Mouse (Mus musculus) heart, embryonic 14.5 days (tissue): Measurements from ENCODE around the gene Fyco1. TPM values are rescaled to one million over a fixed set of nuclear protein-coding genes. Genes with fewer than 3 reads are reported as not detected.

ENCODE experiments used
- ATAC-seq: fragments of 200-750 bp; cut with Nextera tagmentation; 2 replicates; pipeline ENCODE4 v1.8.0; 2017; ENCODE audit warnings: low read depth, moderate TSS enrichment; ENCODE audit not compliant: insufficient number of reproducible peaks, insufficient read depth, low FRiP score
- H3K27ac ChIP-seq, 2 experiments: fragments of 200-500 bp in 1 of 2; fragments of 300-500 bp in 1 of 2; sonication (generic) in 1 of 2; replicated peaks in 1 of 2; 2 replicates each; pipeline ENCODE4 v1.5.1; 2012 to 2014; ENCODE audit warnings: low read depth in 2 of 2, low read length in 2 of 2, control low read depth in 1 of 2, mild to moderate bottlenecking in 1 of 2, mixed read lengths in 1 of 2; ENCODE audit not compliant: control insufficient read depth in 1 of 2, insufficient read depth in 1 of 2
- H3K27me3 ChIP-seq: fragments of 300-500 bp; sonication (generic); 2 replicates; pipeline ENCODE4 v1.6.1; 2014; ENCODE audit warnings: mild to moderate bottlenecking, low read length, control low read depth; ENCODE audit not compliant: control insufficient read depth, insufficient read depth
- H3K36me3 ChIP-seq: fragments of 300-500 bp; sonication (generic); 2 replicates; pipeline ENCODE4 v1.6.1; 2014; ENCODE audit warnings: mild to moderate bottlenecking, control low read depth, low read length, mixed read lengths; ENCODE audit not compliant: control insufficient read depth, insufficient read depth
- H3K4me1 ChIP-seq, 2 experiments: fragments of 200-500 bp in 1 of 2; fragments of 300-500 bp in 1 of 2; sonication (generic) in 1 of 2; 2 replicates each; pipeline ENCODE4 v1.6.1; 2012 to 2014; ENCODE audit warnings: low read length in 2 of 2, control low read depth in 1 of 2, mixed read lengths in 1 of 2; ENCODE audit not compliant: control insufficient read depth in 2 of 2, insufficient read depth in 2 of 2
- H3K4me2 ChIP-seq: fragments of 300-500 bp; sonication (generic); 2 replicates; pipeline ENCODE4 v1.6.1; 2014; ENCODE audit warnings: mild to moderate bottlenecking, low read length
- H3K4me3 ChIP-seq, 2 experiments: fragments of 200-500 bp in 1 of 2; fragments of 300-500 bp in 1 of 2; sonication (generic) in 1 of 2; 2 replicates each; pipeline ENCODE4 v1.5.1; 2012 to 2014; ENCODE audit warnings: low read length in 2 of 2, mild to moderate bottlenecking in 2 of 2, control low read depth in 1 of 2, low read depth in 1 of 2, moderate library complexity in 1 of 2; ENCODE audit not compliant: control insufficient read depth in 1 of 2, insufficient read depth in 1 of 2
- H3K9ac ChIP-seq: fragments of 300-500 bp; sonication (generic); 2 replicates; pipeline ENCODE4 v1.6.1; 2014; ENCODE audit warnings: mild to moderate bottlenecking, low read length
- H3K9me3 ChIP-seq: fragments of 300-500 bp; sonication (generic); 2 replicates; pipeline ENCODE4 v1.6.1; 2016; ENCODE audit warnings: low read length, control low read depth; ENCODE audit not compliant: control insufficient read depth
- WGBS: fragments of 180-500 bp; shearing (Covaris S2); extraction: QIAGEN DNeasy Blood & Tissue Kit; methylation state at CpG from one replicate; pipeline ENCODE4 v1.1.7; 2014; 5-methylcytosine and 5-hydroxymethylcytosine counted together
- polyA plus RNA-seq: library from polyadenylated mRNA; unstranded; fragments of >200 nt; fragmentation: Nextera tagmentation; extraction: Ambion mirVana; gene quantifications from 2 replicates; pipeline ENCODE4 v1.2.1, GENCODE M21; 2014

Gene Fyco1
- polyA plus RNA-seq, 1 experiment from 2014 or later = 33.1 TPM

- no peak overlapping the region for H3K27ac ChIP-seq
- H3K36me3 ChIP-seq = peaks cover 100% of the 10 kb centered on the region
- 60% methylated on average over 2 of the region's 2 CpGs for WGBS
- no peaks in the 10 kb centered on the region for H3K27me3 ChIP-seq
- H3K9ac ChIP-seq = no peak overlapping the region
- no peak overlapping the region for H3K4me2 ChIP-seq
- H3K4me3 ChIP-seq = no peak overlapping the region
- H3K4me1 ChIP-seq = 0 out of 4 replicates have a peak, but pooled peaks cover 2 to 4% of the 10 kb centered on the region in 2 experiments
- H3K9me3 ChIP-seq = no peaks in the 10 kb centered on the region
- ATAC-seq = no peak
These were observed 37.4 kb downstream of the Fyco1 start for GRCm38 (mm10) chr9:123814326-123814725.

DNA sequence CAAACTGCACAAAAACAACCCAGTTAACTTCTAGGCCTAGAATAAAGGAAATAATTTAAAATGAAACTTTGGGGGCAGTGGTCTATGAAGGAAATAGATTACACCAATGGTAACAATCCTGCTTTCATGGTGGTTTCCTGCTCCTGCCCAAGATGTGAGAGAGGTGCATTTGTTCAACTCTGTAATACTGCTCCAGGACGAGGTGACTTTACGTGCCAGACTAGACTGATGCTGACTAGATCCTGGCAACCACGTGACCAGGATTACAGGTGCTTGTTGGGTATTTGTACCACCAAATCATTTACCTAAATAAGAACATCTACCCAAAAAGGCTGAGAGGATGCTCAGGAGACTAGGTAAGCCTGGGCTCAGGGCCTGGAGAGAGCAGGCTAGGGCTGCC, 39.9 kb downstream of the Fyco1 start:
- Histone ChIP-seq H3K4me1 (peaks cover 2 to 4% of the 10 kb centered on the region in 2 experiments; a peak in 1 of 4 replicates), H3K4me2 (no peak overlapping the region), H3K27ac (no peak overlapping the region), H3K36me3 (peaks cover 84% of the 10 kb centered on the region), H3K9ac (no peak overlapping the region), H3K27me3 (no peaks in the 10 kb centered on the region), H3K4me3 (no peak overlapping the region), H3K9me3 (no peaks in the 10 kb centered on the region)
- WGBS = 83% methylated on average over 3 of the region's 3 CpGs
- ATAC-seq = no peak

DNA sequence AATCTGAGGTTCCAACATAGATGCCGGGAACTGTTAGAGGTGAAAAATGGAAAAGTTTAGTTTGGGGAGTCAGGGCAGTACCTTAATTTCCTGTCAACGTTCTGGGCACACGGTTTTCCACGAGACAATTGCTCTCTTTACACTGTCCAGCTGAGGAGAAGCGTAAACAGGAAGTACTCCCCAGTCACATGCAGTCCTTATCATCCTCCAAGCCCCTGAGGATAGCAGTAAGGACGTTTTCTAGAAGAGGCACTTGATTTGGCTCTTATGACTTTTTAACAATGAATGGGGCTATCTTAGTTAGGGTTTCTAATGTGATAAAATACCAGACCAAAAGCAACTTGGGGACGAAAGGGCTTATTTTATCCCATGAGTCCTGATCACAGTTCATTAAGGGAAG, 43.1 kb downstream of the Fyco1 start:
- Histone ChIP-seq H3K27ac (no peak overlapping the region), H3K9ac (no peak overlapping the region), H3K4me3 (no peak overlapping the region), H3K9me3 (no peaks in the 10 kb centered on the region), H3K4me1 (no peaks in the 10 kb centered on the region; a peak in 1 of 4 replicates), H3K27me3 (no peaks in the 10 kb centered on the region), H3K36me3 (peaks cover 75% of the 10 kb centered on the region), H3K4me2 (no peak overlapping the region)
- ATAC-seq = no peak
- 36% methylated on average over 7 of the region's 7 CpGs for WGBS

DNA sequence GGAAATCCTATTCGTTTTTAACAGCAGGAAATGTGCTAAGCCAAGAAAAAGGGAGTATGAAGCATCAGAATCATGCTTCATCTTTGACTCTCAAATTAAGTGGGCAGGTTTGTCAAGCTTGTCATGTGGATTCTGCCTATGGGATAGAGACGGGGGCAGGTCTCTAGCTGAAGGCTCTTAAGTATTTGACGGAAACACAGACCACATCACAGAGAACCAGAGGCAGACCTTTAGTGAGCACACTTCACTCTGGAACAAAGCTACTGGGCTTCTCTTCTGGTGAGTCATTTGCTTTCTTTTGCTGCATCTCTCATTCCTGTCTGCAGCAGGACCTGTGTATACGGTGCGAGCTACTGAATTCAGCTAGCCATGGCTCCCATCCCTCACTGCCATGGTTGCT, 45.4 kb downstream of the Fyco1 start, which contains the start of gene Cxcr6:
Cxcr6 (plus strand) TSS at position 209 of the 400 bp plus-strand sequence.
- 82% methylated on average over 5 of the region's 5 CpGs for WGBS
- Histone ChIP-seq H3K9ac (no peak within 1 kb of the TSS; the same call in 1 of the 2 replicates), H3K4me3 (no peak within 1 kb of the TSS), H3K27ac (no peak within 1 kb of the TSS), H3K27me3 (no peaks in the 10 kb centered on the region), H3K9me3 (no peaks in the 10 kb centered on the region), H3K36me3 (peaks cover 71% of the 10 kb centered on the region), H3K4me1 (no peaks in the 10 kb centered on the region; a peak in 1 of 4 replicates), H3K4me2 (no peak within 1 kb of the TSS)
- no peak for ATAC-seq

GRCm38 (mm10) chr9:123805241-123805640, 46.5 kb downstream of the Fyco1 start:
- H3K27ac ChIP-seq = no peak overlapping the region
- no peak overlapping the region for H3K4me2 ChIP-seq
- no peaks in the 10 kb centered on the region for H3K27me3 ChIP-seq
- H3K4me3 ChIP-seq = no peak overlapping the region
- H3K4me1 ChIP-seq = no peaks in the 10 kb centered on the region; a peak in 1 of 4 replicates
- H3K36me3 ChIP-seq = peaks cover 71% of the 10 kb centered on the region
- H3K9me3 ChIP-seq = no peaks in the 10 kb centered on the region
- WGBS = 88% methylated on average over 2 of the region's 2 CpGs
- H3K9ac ChIP-seq = no peak overlapping the region
- ATAC-seq = no peak

DNA sequence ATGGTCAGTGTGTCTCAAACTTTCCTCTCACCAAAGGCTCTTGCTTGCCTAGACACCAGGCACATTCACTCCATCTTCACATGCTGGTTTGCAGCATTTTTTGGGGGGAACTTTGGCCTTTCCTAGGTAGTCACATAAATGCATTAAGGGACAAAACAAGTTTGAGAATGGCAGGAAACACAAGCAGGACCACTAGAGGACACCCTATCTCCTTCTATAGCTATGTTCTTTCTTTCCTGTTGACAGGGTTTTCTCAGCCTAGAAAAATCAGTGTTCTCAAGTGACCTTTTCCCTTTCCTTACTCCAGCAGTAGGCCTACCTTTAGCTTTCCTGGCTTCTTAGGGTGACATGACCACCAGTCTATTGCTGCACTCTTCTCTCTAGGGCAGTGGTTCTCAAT, 48.8 kb downstream of the Fyco1 start:
- no peak for ATAC-seq
- H3K9me3 ChIP-seq = no peaks in the 10 kb centered on the region
- no peaks in the 10 kb centered on the region for H3K4me1 ChIP-seq
- no peak overlapping the region for H3K4me3 ChIP-seq
- no peak overlapping the region for H3K4me2 ChIP-seq
- no peak overlapping the region for H3K9ac ChIP-seq
- no peaks in the 10 kb centered on the region for H3K27me3 ChIP-seq
- no peak overlapping the region for H3K27ac ChIP-seq
- peaks cover 78% of the 10 kb centered on the region for H3K36me3 ChIP-seq

GRCm38 (mm10) chr9:123802421-123802820, 49.3 kb downstream of the Fyco1 start:
- H3K9me3 ChIP-seq = no peaks in the 10 kb centered on the region
- H3K4me1 ChIP-seq = no peaks in the 10 kb centered on the region
- H3K36me3 ChIP-seq = peaks cover 78% of the 10 kb centered on the region
- 86% methylated on average over 2 of the region's 2 CpGs for WGBS
- no peaks in the 10 kb centered on the region for H3K27me3 ChIP-seq
- no peak for ATAC-seq
- H3K4me2 ChIP-seq = no peak overlapping the region
- H3K27ac ChIP-seq = no peak overlapping the region
- no peak overlapping the region for H3K9ac ChIP-seq
- H3K4me3 ChIP-seq = no peak overlapping the region

DNA sequence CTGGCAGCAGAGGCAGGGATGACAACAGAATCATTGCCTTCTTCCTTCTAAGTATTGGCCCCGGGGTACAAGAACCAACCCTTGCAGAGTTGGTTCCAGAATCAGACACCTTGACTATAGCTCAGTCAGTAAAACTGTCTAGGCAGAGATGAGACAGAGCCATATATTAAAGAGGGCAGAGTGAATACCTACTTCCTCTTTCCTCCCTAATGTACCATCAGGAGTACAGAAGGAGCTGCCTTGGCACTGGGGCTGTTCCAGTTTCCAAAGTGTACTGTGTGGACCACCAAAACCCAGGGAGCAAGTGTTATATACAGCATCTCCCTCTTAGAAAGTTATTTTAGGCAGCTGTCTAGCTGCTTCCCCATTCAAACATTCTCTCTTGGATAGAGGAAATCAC, 50.2 kb downstream of the Fyco1 start:
- Histone ChIP-seq H3K4me1 (no peaks in the 10 kb centered on the region), H3K4me2 (no peak overlapping the region), H3K9ac (no peak overlapping the region), H3K4me3 (no peak overlapping the region), H3K9me3 (no peaks in the 10 kb centered on the region), H3K36me3 (peaks cover 86% of the 10 kb centered on the region), H3K27ac (no peak overlapping the region), H3K27me3 (no peaks in the 10 kb centered on the region)
- 86% methylated on average over 1 of the region's 1 CpGs for WGBS
- ATAC-seq = no peak
